Mouse (Mus musculus) ES-Bruce4 (cell line): ENCODE measurements around the gene Serp1. TPM values are rescaled to one million over a fixed set of nuclear protein-coding genes. Genes with fewer than 3 reads are reported as not detected.

Experiments
- H3K27ac ChIP-seq: 2 replicates; pipeline ENCODE4 v1.5.1; 2012; ENCODE audit warnings: low read length, inconsistent platforms; ENCODE audit not compliant: insufficient read depth
- H3K27me3 ChIP-seq: 2 replicates; pipeline ENCODE4 v1.6.1; 2012; ENCODE audit warnings: mild to moderate bottlenecking, low read length, inconsistent platforms; ENCODE audit not compliant: control insufficient read depth, poor library complexity, insufficient read depth, severe bottlenecking
- H3K36me3 ChIP-seq: 2 replicates; pipeline ENCODE4 v1.6.1; 2012; ENCODE audit warnings: inconsistent platforms, mild to moderate bottlenecking, low read length, moderate library complexity; ENCODE audit not compliant: control insufficient read depth, poor library complexity, insufficient read depth, severe bottlenecking
- H3K4me1 ChIP-seq: one replicate; pipeline ENCODE4 v1.8.1; 2011; ENCODE audit warnings: low read length; ENCODE audit not compliant: control insufficient read depth, insufficient read depth
- H3K4me3 ChIP-seq: 2 replicates; pipeline ENCODE4 v1.5.1; 2011; ENCODE audit warnings: low read depth, mild to moderate bottlenecking, low read length
- H3K9ac ChIP-seq: 2 replicates; pipeline ENCODE4 v1.6.1; 2012; ENCODE audit warnings: low read depth, mild to moderate bottlenecking, inconsistent platforms; ENCODE audit not compliant: poor library complexity, severe bottlenecking
- H3K9me3 ChIP-seq: replicated peaks from 2 replicates; pipeline ENCODE4 v1.6.1; 2012; ENCODE audit warnings: mild to moderate bottlenecking, low read length, inconsistent platforms; ENCODE audit not compliant: control insufficient read depth, poor library complexity, insufficient read depth, severe bottlenecking
- CTCF ChIP-seq: IDR thresholded peaks from one replicate; pipeline ENCODE4 v1.8.1; 2011; ENCODE audit warnings: low read depth, low read length
- EP300 ChIP-seq: IDR thresholded peaks from 2 replicates; pipeline ENCODE4 v1.6.1; 2011; ENCODE audit warnings: low read depth, low read length; ENCODE audit not compliant: insufficient read depth
- POLR2A ChIP-seq: IDR thresholded peaks from one replicate; pipeline ENCODE4 v1.8.1; 2011; ENCODE audit warnings: low read length; ENCODE audit not compliant: insufficient read depth
- polyA plus RNA-seq: library from polyadenylated mRNA; stranded (reverse); fragments of >200 nt; gene quantifications from 2 replicates; pipeline ENCODE4 v1.2.4, GENCODE M21; 2011; ENCODE audit warnings: low read depth; ENCODE audit not compliant: missing spikeins, insufficient read depth, insufficient read length

Gene Serp1
- polyA plus RNA-seq, 1 experiment = 48.0 TPM

DNA sequence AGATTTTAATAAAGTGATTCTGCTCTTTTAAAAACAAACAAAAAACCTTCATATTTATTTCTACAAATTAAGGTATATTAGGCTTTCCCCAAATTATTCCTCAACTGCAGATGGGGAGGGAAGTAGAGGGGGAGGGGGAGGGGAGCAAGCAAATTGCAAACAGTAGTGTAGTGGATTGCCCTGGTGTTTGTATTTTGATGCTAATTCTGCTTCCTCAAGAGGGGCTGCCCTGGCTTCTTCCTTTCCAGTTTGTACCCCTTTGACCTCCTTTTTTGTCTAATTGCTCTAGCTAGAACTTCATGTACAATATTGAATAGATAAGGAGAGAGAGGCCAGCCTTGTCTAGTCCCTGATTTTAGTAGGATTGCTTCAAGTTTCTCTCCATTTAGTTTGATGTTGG, 21.0 kb downstream of the Serp1 start:
- no peaks in the 10 kb centered on the region for H3K9me3 ChIP-seq
- no peak for TF ChIP-seq EP300
- TF ChIP-seq CTCF = no peak
- no peaks in the 10 kb centered on the region for H3K27me3 ChIP-seq
- no peak overlapping the region for H3K9ac ChIP-seq
- no peak overlapping the region for H3K4me3 ChIP-seq
- H3K4me1 ChIP-seq = no peaks in the 10 kb centered on the region
- no peak overlapping the region for H3K27ac ChIP-seq
- H3K36me3 ChIP-seq = no peaks in the 10 kb centered on the region

DNA sequence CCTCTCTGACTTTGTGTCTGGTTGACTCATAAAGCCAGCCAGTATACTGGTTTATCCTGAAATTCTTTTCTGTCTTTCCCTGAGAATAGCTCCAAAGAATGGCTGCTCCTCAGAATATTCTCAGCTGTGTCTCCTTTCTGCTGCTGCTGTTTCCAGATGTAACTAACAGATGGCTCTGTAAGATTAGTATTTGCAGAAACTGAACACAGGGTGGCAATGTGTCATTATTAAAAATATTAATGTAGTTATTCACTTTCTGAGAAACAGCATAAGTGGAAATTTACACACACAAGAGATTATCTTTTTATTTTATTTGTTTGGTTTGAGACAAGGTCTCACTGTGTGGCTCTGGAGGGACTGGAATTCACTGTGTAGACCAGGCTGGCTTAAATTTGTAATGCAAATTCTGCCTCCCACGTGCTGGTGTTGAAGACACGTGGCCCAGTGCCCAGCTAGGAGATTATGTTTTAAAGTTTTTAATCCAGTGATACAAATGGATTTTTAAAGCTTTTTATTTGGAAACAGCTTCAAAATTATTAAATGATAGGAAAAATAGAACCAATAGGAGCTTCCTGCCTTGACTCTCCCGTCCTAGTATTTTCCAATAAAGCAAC, 21.9 kb downstream of the Serp1 start:
- no peaks in the 10 kb centered on the region for H3K9me3 ChIP-seq
- H3K4me3 ChIP-seq = no peak overlapping the region
- H3K27ac ChIP-seq = peak overlapping the region; percentile 65; the same call in 1 of the 2 replicates
- TF ChIP-seq POLR2A = no peak
- TF ChIP-seq CTCF = no peak
- no peak for TF ChIP-seq EP300
- H3K4me1 ChIP-seq = no peaks in the 10 kb centered on the region
- H3K36me3 ChIP-seq = no peaks in the 10 kb centered on the region
- H3K9ac ChIP-seq = no peak overlapping the region
- no peaks in the 10 kb centered on the region for H3K27me3 ChIP-seq

DNA sequence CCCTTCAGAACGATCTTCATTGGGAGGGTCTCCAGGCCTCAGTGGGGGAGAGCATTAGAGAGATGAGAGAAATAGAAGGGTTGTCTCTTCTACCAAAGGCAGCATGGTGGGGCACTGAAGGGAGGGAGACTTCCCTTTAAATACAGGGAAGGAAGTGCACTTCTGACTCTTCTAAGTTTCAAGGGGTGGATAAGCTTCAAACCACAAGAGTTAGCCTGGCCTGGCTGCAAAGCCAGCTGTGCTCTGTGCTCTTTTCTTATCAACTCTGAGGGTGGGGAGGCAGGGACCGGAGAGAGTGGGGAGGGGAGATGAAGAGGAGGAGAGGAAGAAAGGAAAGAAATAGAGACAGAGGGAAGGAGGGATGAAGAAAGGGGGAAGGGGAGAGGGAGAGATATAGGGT, 23.7 kb downstream of the Serp1 start:
- no peak overlapping the region for H3K9ac ChIP-seq
- H3K4me1 ChIP-seq = no peaks in the 10 kb centered on the region
- no peaks in the 10 kb centered on the region for H3K27me3 ChIP-seq
- no peak overlapping the region for H3K4me3 ChIP-seq
- no peaks in the 10 kb centered on the region for H3K9me3 ChIP-seq
- TF ChIP-seq POLR2A (no peak), CTCF (no peak), EP300 (no peak)
- H3K27ac ChIP-seq = no peak overlapping the region
- H3K36me3 ChIP-seq = no peaks in the 10 kb centered on the region

DNA sequence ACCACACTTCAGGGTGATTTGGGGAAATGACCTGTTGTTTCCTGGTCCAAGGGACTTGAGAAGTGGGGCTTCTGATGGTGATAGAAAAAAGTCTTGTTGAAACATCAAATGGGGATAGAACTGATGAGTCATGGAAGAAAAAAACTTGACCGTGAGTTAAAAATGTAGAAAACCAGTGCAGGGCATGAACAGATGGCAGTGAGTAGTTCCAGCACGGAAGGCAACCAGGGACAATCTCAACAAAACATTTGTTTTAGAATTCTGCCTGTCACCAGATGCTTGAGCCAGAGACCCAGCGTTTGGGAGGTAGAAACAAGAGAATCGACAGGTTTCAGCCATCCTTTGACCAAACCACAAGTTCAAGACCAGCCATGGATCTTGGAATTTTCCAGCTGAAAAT, 32.1 kb downstream of the Serp1 start:
- peaks cover 22% of the 10 kb centered on the region for H3K9me3 ChIP-seq
- TF ChIP-seq POLR2A (no peak), EP300 (no peak), CTCF (no peak)
- no peak overlapping the region for H3K9ac ChIP-seq
- H3K4me3 ChIP-seq = no peak overlapping the region
- H3K27ac ChIP-seq = no peak overlapping the region
- no peaks in the 10 kb centered on the region for H3K36me3 ChIP-seq
- no peaks in the 10 kb centered on the region for H3K27me3 ChIP-seq
- no peaks in the 10 kb centered on the region for H3K4me1 ChIP-seq

DNA sequence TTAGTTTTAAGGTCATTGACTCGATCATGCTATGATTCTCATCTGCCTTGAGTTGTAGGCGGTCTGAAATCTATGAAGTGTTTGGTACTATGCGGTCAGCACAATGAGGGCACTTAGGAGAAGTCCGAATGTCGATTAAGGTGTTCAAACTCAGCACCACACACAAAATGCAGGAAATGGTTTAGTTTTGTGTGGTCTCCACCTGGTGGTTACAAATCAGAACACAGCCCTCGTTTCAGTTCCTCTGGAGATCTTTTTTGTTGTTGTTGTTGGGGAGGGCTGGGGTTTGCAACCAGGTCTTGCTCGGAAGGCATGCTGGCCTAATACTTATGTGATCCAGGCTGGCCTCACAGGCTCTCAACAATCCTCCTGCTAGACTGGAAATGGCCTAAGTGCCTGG, 34.9 kb downstream of the Serp1 start:
- Histone ChIP-seq H3K4me1 (no peaks in the 10 kb centered on the region), H3K36me3 (no peaks in the 10 kb centered on the region), H3K4me3 (no peak overlapping the region), H3K9me3 (peaks cover 22% of the 10 kb centered on the region), H3K27ac (no peak overlapping the region), H3K27me3 (no peaks in the 10 kb centered on the region), H3K9ac (no peak overlapping the region)
- TF ChIP-seq CTCF (no peak), EP300 (no peak), POLR2A (no peak)

DNA sequence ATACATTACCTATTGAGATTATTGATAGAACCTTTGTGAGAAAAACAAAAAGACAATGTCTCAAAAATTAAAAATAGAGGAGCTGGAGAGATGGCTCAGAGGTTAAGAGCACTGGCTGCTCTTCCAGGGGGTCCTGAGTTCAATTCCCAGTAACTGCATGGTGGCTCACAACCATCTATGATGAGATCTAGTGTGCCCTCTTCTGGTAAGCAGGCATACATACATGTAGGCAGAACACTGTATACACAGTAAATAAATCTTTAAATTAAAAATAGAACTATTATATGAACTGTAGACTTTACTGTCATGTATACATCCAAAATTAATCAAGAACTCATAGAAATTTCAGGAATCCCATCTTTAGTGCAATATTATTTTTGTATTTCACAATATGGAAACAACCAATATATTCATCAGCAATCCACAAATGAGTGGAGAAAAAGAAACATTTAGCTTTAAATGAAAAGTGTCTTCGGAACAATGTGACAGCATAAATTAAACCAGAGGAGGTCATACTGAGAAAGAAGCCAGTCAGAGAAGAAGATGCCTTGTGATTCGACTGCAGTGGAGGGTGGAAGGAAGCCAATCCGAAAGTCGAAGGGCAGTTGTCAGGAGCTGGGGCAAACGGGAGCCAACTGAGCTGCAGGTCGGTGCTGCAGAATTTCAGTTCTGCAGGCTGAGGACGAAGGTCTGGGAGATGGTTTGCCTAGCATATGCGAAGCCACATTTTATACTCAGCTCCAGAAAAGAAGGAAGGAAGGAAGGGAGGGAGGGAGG, 37.5 kb downstream of the Serp1 start:
- H3K9me3 ChIP-seq = peaks cover 22% of the 10 kb centered on the region
- H3K9ac ChIP-seq = no peak overlapping the region
- no peaks in the 10 kb centered on the region for H3K36me3 ChIP-seq
- TF ChIP-seq EP300 = no peak
- no peak for TF ChIP-seq POLR2A
- TF ChIP-seq CTCF = no peak
- H3K27ac ChIP-seq = no peak overlapping the region
- no peaks in the 10 kb centered on the region for H3K4me1 ChIP-seq
- no peaks in the 10 kb centered on the region for H3K27me3 ChIP-seq
- H3K4me3 ChIP-seq = no peak overlapping the region
